Mouse (Mus musculus) brain, embryonic 14.5 days (tissue): Measurements from ENCODE around the gene Fam3b.

Experiments used
- CTCF ChIP-seq: fragments of 200-500 bp; IDR thresholded peaks from 2 replicates; pipeline ENCODE4 v1.5.1; 2012; ENCODE audit warnings: inconsistent platforms, mild to moderate bottlenecking, moderate library complexity, borderline replicate concordance; ENCODE audit not compliant: insufficient read depth, insufficient read length; ENCODE audit errors: extremely low read depth
- POLR2A ChIP-seq: fragments of 200-500 bp; IDR thresholded peaks from 2 replicates; pipeline ENCODE4 v1.6.1; 2012; ENCODE audit warnings: mild to moderate bottlenecking, inconsistent platforms, borderline replicate concordance; ENCODE audit not compliant: poor library complexity, insufficient read depth, insufficient read length, severe bottlenecking; ENCODE audit errors: extremely low read depth

DNA sequence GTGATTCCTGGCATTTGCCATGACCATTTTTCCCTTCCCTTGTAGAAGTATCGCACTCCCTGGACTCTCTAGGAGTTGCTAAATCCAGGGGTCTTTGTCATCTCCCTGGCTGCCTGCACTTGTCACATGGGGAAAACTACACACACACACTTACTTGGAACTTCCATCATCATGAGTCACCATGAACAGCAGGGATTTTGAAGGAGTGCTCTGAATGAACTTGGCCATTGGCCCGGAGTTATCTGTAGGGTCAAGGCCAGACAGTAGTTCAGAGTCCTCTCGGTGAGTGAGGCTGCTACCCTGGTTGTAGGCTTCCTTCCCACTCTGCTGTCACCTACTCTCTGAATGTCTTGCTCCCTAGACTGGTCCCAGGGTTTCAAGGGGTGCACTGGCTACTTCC lies 39.0 kb downstream of the Fam3b start:
- TF ChIP-seq POLR2A (no peak), CTCF (no peak)
